Comparison of ENCODE assay signal across 7 mouse cellular contexts in the genomic region with DNA sequence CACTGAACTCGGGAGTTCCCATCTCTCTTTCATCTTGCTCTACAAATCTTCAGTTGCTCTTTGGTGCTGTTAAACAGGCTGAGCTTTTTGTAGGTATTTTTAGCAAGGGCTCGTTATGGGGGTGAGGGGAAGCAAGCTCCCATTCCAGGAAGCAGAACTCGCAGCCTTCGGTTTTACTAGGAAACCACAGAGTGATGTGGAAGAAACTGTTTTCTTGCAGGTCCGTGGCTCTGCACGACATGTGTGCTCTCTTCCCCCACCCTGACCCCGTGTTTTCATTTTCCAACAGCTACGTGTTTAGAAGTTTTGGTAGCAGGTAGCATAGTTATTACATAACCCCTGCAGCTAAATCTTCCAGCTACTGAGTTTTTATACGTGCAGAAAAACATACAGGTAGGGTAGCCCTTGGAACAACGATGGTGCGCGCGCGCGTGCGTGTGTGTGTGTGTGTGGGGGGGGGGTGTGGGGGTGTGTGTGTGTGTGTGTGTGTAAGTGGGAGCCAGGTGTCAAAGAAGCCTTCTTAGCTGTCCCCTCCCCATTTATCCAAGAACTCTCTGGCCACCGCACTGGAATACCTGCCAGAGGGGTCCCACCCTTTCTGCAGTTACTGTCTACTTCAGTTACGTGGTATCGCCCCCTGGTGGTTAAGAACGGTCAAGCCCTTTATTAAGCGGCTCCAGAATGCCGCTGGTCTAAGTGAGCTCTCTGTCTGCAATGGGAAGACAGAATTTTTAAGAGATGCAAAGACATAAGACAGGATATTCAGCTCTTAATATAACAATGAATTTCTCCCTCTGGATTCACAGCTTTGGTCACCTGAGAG. TPM values are rescaled to one million over a fixed set of nuclear protein-coding genes. Genes with fewer than 3 reads are reported as not detected.
A peak's percentile ranks its signal among the peaks of the same experiment; 100 is the strongest.
DNase-seq lines count a peak whose midpoint lies in the region; ATAC-seq and TF ChIP-seq lines count a peak whose summit lies in the region.

No protein-coding gene starts in this region.

- no peaks in the 10 kb centered on the region for H3K27me3 ChIP-seq in embryonic facial prominence, embryonic 13.5 days
- no peaks in the 10 kb centered on the region for H3K27me3 ChIP-seq in heart, embryonic 15.5 days
- no peaks in the 10 kb centered on the region for H3K27me3 ChIP-seq in lung, embryonic 14.5 days (ENCODE audit: insufficient read depth, low read length)

- H3K4me1 ChIP-seq in embryonic facial prominence, embryonic 13.5 days, result peaks cover 24% of the 10 kb centered on the region
- peaks cover 31% of the 10 kb centered on the region for H3K4me1 ChIP-seq in heart, embryonic 15.5 days (replicated peaks)
- H3K4me1 ChIP-seq in lung, embryonic 14.5 days (ENCODE audit: insufficient read depth), result no peaks in the 10 kb centered on the region; the same call in 1 of the 2 replicates

- 0 out of 2 replicates have a peak, but pooled peaks have one; percentile 62 for ATAC-seq in embryonic facial prominence, embryonic 13.5 days (ENCODE audit: insufficient number of reproducible peaks, insufficient read depth, low FRiP score, low TSS enrichment, low read depth)
- ATAC-seq in heart, embryonic 15.5 days (replicated peaks; ENCODE audit: insufficient number of reproducible peaks, insufficient read depth, low FRiP score, low read depth), result 0 out of 2 replicates have a peak, but pooled peaks have one; percentile 26
- peak; percentile 65 for ATAC-seq in lung, embryonic 14.5 days (ENCODE audit: insufficient read depth)

- peak; percentile 86 for TF ChIP-seq CTCF in lung, embryonic 14.5 days (IDR thresholded peaks at IDR 0.05; ENCODE audit: low read depth)

- H3K4me3 ChIP-seq in embryonic facial prominence, embryonic 13.5 days, result peak overlapping the region; percentile 17
- peak overlapping the region; percentile 25 for H3K4me3 ChIP-seq in heart, embryonic 15.5 days
- H3K4me3 ChIP-seq in lung, embryonic 14.5 days (ENCODE audit: low read depth, low read length), result no peak overlapping the region

- no peaks in the 10 kb centered on the region for H3K36me3 ChIP-seq in embryonic facial prominence, embryonic 13.5 days
- H3K36me3 ChIP-seq in heart, embryonic 15.5 days, result no peaks in the 10 kb centered on the region
- H3K36me3 ChIP-seq in lung, embryonic 14.5 days (ENCODE audit: insufficient read depth), result no peaks in the 10 kb centered on the region

- no peak overlapping the region; the same call in 1 of the 2 replicates for H3K27ac ChIP-seq in embryonic facial prominence, embryonic 13.5 days
- peak overlapping the region; percentile 45 for H3K27ac ChIP-seq in heart, embryonic 15.5 days
- H3K27ac ChIP-seq in lung, embryonic 14.5 days (ENCODE audit: low read depth), result no peak overlapping the region

- DNase-seq in ES-CJ7 (ENCODE audit: low read depth, low spot score), result peak; percentile 83
- peak; percentile 48 for DNase-seq in adrenal gland, adult 2 months
- peak; percentile 65 to 85 for DNase-seq in kidney, postnatal 25 days
- peak; percentile 94 for DNase-seq in lung, embryonic 14.5 days
- DNase-seq in retina, adult 2 months (ENCODE audit: low read depth, low spot score), result peak; percentile 40

- peak overlapping the region; percentile 28; the same call in 1 of the 2 replicates for H3K9ac ChIP-seq in embryonic facial prominence, embryonic 13.5 days
- H3K9ac ChIP-seq in heart, embryonic 15.5 days, result no peak overlapping the region
- H3K9ac ChIP-seq in lung, embryonic 14.5 days, result no peak overlapping the region

- 38% methylated on average over 22 of the region's 22 CpGs for WGBS in embryonic facial prominence, embryonic 13.5 days
- WGBS in heart, embryonic 15.5 days, result 38% methylated on average over 22 of the region's 22 CpGs
- WGBS in lung, embryonic 14.5 days, result 44% methylated on average over 22 of the region's 22 CpGs

- peak overlapping the region; percentile 48 for H3K4me2 ChIP-seq in embryonic facial prominence, embryonic 13.5 days
- peak overlapping the region; percentile 53 for H3K4me2 ChIP-seq in heart, embryonic 15.5 days
- H3K4me2 ChIP-seq in lung, embryonic 14.5 days, result no peak overlapping the region

- H3K9me3 ChIP-seq in embryonic facial prominence, embryonic 13.5 days, result no peaks in the 10 kb centered on the region
- H3K9me3 ChIP-seq in heart, embryonic 15.5 days (replicated peaks), result no peaks in the 10 kb centered on the region
- H3K9me3 ChIP-seq in lung, embryonic 14.5 days (ENCODE audit: low read depth, low read length), result no peaks in the 10 kb centered on the region

RNA-seq across cellular contexts. Expression of a gene that starts 15.5 kb away (rescaled TPM):
- 100 to 1,000 TPM; 123 to 138 TPM for total RNA-seq in adrenal gland, adult 2 months (2021)
- polyA plus RNA-seq in adrenal gland, adult 2 months (2012; rRNA removed), result 127 and 140 TPM in 2 replicates
- polyA plus RNA-seq in embryonic facial prominence, embryonic 13.5 days (2015; fragmentation: Nextera tagmentation; extraction: Ambion mirVana), result 338 and 383 TPM in 2 replicates
- 98.9 and 135 TPM in 2 replicates for polyA plus RNA-seq in heart, embryonic 15.5 days (2015; fragmentation: Nextera tagmentation; extraction: Ambion mirVana)
- 359 and 377 TPM in 2 replicates for polyA plus RNA-seq in lung, embryonic 14.5 days (2014; fragmentation: Nextera tagmentation; extraction: Ambion mirVana)

RNA-seq across cellular contexts. Expression of a gene that starts 27.1 kb away (rescaled TPM):
- total RNA-seq in adrenal gland, adult 2 months (2021), result 1 to 10 TPM; 2.3 to 2.9 TPM
- 5.0 and 5.5 TPM in 2 replicates for polyA plus RNA-seq in adrenal gland, adult 2 months (2012; rRNA removed)
- polyA plus RNA-seq in embryonic facial prominence, embryonic 13.5 days (2015; fragmentation: Nextera tagmentation; extraction: Ambion mirVana), result 1.1 and 1.7 TPM in 2 replicates
- polyA plus RNA-seq in heart, embryonic 15.5 days (2015; fragmentation: Nextera tagmentation; extraction: Ambion mirVana), result 1.3 and 2.9 TPM in 2 replicates
- 0.85 and 1.0 TPM in 2 replicates for polyA plus RNA-seq in lung, embryonic 14.5 days (2014; fragmentation: Nextera tagmentation; extraction: Ambion mirVana)

Comparison
In these comparisons a context has a peak if more than half of its experiments do, and no peak if none do; other contexts are left out.
1. DNase-seq: peak in every context shown above with its lines; median percentile 94 in lung, embryonic 14.5 days; 83 in ES-CJ7; 75 in kidney, postnatal 25 days; 48 in adrenal gland, adult 2 months; 40 in retina, adult 2 months.